Mouse (Mus musculus) forebrain, embryonic 15.5 days (tissue): Measurements from ENCODE around the gene Cltc. TPM values are rescaled to one million over a fixed set of nuclear protein-coding genes. Genes with fewer than 3 reads are reported as not detected.

ENCODE experiments used
- ATAC-seq: fragments of 200-750 bp; cut with Nextera tagmentation; replicated peaks from 2 replicates; pipeline ENCODE4 v1.8.0; 2017; ENCODE audit warnings: mild to moderate bottlenecking, moderate TSS enrichment, moderate library complexity
- H3K27ac ChIP-seq: fragments of 300-500 bp; sonication (generic); replicated peaks from 2 replicates; pipeline ENCODE4 v1.5.1; 2015; ENCODE audit warnings: mild to moderate bottlenecking, inconsistent platforms
- H3K27me3 ChIP-seq: fragments of 300-500 bp; sonication (generic); 2 replicates; pipeline ENCODE4 v1.6.1; 2015; ENCODE audit warnings: inconsistent platforms
- H3K36me3 ChIP-seq: fragments of 300-500 bp; sonication (generic); 2 replicates; pipeline ENCODE4 v1.6.1; 2015; ENCODE audit warnings: mild to moderate bottlenecking, inconsistent platforms
- H3K4me1 ChIP-seq: fragments of 300-500 bp; sonication (generic); 2 replicates; pipeline ENCODE4 v1.6.1; 2015; ENCODE audit warnings: inconsistent platforms
- H3K4me2 ChIP-seq: fragments of 300-500 bp; sonication (generic); replicated peaks from 2 replicates; pipeline ENCODE4 v1.6.1; 2015; ENCODE audit warnings: mild to moderate bottlenecking, inconsistent platforms
- H3K4me3 ChIP-seq: fragments of 300-500 bp; sonication (generic); 2 replicates; pipeline ENCODE4 v1.5.1; 2015; ENCODE audit warnings: mild to moderate bottlenecking, inconsistent platforms
- H3K9ac ChIP-seq: fragments of 300-500 bp; sonication (generic); replicated peaks from 2 replicates; pipeline ENCODE4 v1.6.1; 2015; ENCODE audit warnings: mild to moderate bottlenecking, inconsistent platforms
- H3K9me3 ChIP-seq: fragments of 300-500 bp; sonication (generic); 2 replicates; pipeline ENCODE4 v1.6.1; 2016; ENCODE audit warnings: inconsistent platforms
- WGBS: fragments of 180-500 bp; shearing (Covaris S2); methylation state at CpG from one replicate; pipeline ENCODE4 v1.1.7; 2015; ENCODE audit warnings: mixed read lengths; 5-methylcytosine and 5-hydroxymethylcytosine counted together
- polyA plus RNA-seq: library from polyadenylated mRNA; unstranded; fragments of >200 nt; fragmentation: Nextera tagmentation; extraction: Ambion mirVana; gene quantifications from 2 replicates; pipeline ENCODE4 v1.2.1, GENCODE M21; 2015

Gene Cltc
- polyA plus RNA-seq, 1 experiment from 2014 or later: 135 TPM

DNA sequence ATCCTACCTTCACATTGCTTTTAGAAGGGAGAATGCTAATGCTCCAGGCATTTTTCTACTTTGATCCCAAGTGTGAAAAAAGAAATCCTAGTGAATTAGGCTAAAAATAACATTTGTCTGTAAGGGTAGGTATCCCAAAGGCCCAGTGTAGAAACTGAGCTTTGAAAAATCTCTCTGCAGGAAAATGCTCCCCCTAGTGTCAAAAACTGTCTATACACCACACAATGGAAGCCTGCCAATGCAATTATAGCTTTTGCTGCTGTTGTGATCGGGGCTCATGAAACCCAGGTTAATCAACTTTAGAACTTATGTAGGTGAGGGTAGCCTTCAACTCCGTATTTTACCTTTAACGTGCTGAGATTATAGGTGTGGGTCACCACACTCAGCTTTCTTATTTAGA lies 103.9 kb downstream of the Cltc start:
- no peak overlapping the region for H3K4me2 ChIP-seq
- no peaks in the 10 kb centered on the region for H3K4me1 ChIP-seq
- H3K36me3 ChIP-seq: peaks cover 4% of the 10 kb centered on the region; the same call in 1 of the 2 replicates
- no peak overlapping the region for H3K9ac ChIP-seq
- H3K4me3 ChIP-seq: no peak overlapping the region
- H3K9me3 ChIP-seq: no peaks in the 10 kb centered on the region
- WGBS: 47% methylated on average over 3 of the region's 3 CpGs
- no peaks in the 10 kb centered on the region for H3K27me3 ChIP-seq
- ATAC-seq: no peak
- no peak overlapping the region for H3K27ac ChIP-seq

DNA sequence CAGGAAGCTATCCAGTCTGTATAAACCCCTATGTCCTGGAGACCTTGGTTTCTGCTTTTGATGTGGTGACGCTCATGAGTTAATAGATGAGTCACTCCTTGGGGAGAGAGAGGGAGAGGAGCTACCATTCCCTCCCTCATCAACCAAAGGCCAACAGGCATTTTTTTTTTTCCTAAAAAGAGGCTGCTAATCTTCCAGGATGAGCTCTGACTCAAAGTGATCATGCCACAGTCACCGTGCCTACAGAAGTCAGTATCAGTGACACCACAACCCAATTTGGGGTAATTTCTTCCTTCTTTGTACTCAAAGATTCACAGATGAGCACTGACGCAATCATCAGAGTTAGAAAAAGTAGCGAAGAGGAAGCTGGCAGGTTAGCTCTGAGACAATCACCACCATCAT lies 104.8 kb downstream of the Cltc start:
- no peak for ATAC-seq
- H3K36me3 ChIP-seq: 0 out of 2 replicates have a peak, but pooled peaks cover 2% of the 10 kb centered on the region
- H3K27me3 ChIP-seq: no peaks in the 10 kb centered on the region
- H3K4me2 ChIP-seq: no peak overlapping the region
- H3K9ac ChIP-seq: no peak overlapping the region
- no peaks in the 10 kb centered on the region for H3K9me3 ChIP-seq
- H3K27ac ChIP-seq: no peak overlapping the region
- 0 out of 2 replicates have a peak, but pooled peaks cover 2% of the 10 kb centered on the region for H3K4me1 ChIP-seq
- 98% methylated on average over 4 of the region's 4 CpGs for WGBS
- no peak overlapping the region for H3K4me3 ChIP-seq

DNA sequence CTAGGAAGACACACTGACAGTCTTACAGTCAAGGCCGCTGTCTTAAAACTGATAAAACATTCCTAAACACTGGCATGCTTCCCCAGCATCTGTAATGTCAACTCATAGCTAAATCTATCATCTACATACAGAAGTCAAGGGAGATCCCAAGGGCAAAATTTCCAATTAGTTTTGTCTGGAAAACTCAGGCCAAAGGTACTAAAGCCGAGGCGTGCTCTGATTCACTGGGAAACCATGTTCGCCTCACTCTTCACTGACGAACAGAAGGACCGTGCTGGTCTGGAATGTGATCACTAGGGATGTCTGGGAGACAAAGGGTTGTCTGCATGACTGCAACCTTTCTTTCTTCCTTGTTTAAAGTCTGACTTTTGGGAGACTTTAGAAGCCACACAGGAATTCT lies 106.7 kb downstream of the Cltc start:
- Histone ChIP-seq H3K4me3 (no peak overlapping the region), H3K27ac (no peak overlapping the region), H3K36me3 (no peaks in the 10 kb centered on the region), H3K4me2 (no peak overlapping the region), H3K4me1 (0 out of 2 replicates have a peak, but pooled peaks cover 2% of the 10 kb centered on the region), H3K27me3 (no peaks in the 10 kb centered on the region), H3K9ac (no peak overlapping the region), H3K9me3 (no peaks in the 10 kb centered on the region)
- 63% methylated on average over 6 of the region's 6 CpGs for WGBS
- ATAC-seq: no peak

DNA sequence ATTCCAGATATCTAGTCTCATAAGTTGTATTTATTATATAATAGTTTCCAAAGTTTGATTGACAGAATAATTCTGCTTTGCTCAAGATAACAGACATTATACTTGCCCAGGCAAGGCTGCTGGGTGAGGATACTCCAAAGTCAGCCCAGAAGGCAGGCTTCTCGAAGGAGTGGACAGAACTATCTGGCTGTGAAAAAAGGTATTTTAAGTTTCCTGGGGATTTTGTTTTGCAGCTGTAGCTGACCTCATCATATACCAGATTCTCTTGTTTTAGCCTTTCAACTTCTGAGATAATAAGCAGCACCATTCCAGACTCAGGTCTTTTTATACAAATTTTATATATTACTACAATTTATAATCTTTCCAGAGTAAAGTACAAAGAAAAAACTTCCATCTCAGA lies 107.8 kb downstream of the Cltc start:
- no peak overlapping the region for H3K27ac ChIP-seq
- H3K4me2 ChIP-seq: no peak overlapping the region
- H3K9me3 ChIP-seq: no peaks in the 10 kb centered on the region
- H3K27me3 ChIP-seq: no peaks in the 10 kb centered on the region
- H3K4me3 ChIP-seq: no peak overlapping the region
- no peak overlapping the region for H3K9ac ChIP-seq
- 93% methylated on average over 1 of the region's 1 CpGs for WGBS
- no peaks in the 10 kb centered on the region for H3K36me3 ChIP-seq
- H3K4me1 ChIP-seq: 0 out of 2 replicates have a peak, but pooled peaks cover 2% of the 10 kb centered on the region
- no peak for ATAC-seq

DNA sequence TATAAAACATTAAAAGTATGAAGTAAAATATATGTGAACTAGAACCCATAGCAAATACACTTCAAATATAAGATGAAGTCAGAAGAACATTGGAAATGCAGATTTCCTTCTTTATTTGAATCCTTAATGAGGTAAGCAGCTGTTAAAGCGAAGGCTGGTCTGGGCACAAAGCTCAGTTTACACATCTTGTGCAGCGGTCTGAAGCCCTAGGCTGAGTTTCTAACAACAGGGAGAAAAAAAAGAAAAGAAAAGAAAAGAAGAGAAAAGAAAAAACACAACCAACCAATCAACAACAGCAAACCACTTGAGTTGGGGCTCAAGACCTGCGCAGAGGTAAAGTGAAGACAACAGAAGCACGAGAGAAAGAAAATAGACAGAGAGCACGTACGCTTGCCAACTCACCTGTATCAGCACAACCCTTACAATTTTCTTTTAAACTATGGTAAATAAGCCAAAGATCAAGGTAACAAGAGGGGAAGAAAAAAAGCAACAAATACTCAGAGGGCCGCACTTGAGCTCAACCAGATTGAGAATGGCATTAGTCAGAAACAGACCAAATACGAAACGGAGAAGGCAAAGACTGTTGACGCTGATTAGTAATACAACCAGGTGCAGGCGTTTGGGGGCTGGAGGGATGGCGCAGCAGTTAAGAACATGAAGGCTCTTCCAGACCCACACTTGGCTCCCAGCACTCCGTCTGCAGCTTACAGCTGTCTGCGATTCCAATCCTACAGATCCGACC lies 109.5 kb downstream of the Cltc start:
- Histone ChIP-seq H3K9me3 (no peaks in the 10 kb centered on the region), H3K27me3 (no peaks in the 10 kb centered on the region), H3K4me3 (no peak overlapping the region), H3K4me2 (no peak overlapping the region), H3K27ac (no peak overlapping the region), H3K36me3 (peaks cover 6% of the 10 kb centered on the region), H3K9ac (no peak overlapping the region), H3K4me1 (0 out of 2 replicates have a peak, but pooled peaks cover 2% of the 10 kb centered on the region)
- WGBS: 68% methylated on average over 15 of the region's 15 CpGs
- no peak for ATAC-seq

DNA sequence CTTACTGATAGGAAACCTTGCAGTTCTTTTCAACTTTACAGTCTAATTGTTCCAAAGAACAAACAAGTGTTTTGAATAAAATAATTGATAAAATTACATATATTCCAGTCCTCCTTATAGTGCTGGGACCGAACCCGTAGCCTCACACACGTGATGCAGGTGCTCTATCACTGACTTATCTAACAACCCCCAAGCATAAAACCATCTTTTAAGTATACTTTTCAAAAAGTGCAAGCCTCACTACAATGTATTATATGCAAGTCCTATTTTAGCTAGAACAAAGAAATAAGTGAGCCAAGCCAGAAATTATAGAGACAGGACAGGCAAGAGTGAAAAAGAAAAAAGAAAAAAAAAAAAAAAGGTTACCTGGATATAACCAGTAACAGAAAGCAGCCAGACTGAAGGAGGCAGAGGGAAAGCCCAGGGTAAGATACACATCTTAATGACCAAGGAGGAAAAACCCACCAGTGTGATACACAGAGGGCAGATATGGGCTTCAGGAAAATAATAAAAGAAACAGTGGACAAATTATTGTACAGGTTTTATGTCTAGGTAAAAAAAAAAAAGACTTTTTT lies 110.4 kb downstream of the Cltc start:
- Histone ChIP-seq H3K4me1 (0 out of 2 replicates have a peak, but pooled peaks cover 2% of the 10 kb centered on the region), H3K9me3 (no peaks in the 10 kb centered on the region), H3K4me2 (no peak overlapping the region), H3K27ac (no peak overlapping the region), H3K27me3 (no peaks in the 10 kb centered on the region), H3K4me3 (no peak overlapping the region), H3K36me3 (peaks cover 11% of the 10 kb centered on the region), H3K9ac (no peak overlapping the region)
- no peak for ATAC-seq
- WGBS: 82% methylated on average over 3 of the region's 3 CpGs

DNA sequence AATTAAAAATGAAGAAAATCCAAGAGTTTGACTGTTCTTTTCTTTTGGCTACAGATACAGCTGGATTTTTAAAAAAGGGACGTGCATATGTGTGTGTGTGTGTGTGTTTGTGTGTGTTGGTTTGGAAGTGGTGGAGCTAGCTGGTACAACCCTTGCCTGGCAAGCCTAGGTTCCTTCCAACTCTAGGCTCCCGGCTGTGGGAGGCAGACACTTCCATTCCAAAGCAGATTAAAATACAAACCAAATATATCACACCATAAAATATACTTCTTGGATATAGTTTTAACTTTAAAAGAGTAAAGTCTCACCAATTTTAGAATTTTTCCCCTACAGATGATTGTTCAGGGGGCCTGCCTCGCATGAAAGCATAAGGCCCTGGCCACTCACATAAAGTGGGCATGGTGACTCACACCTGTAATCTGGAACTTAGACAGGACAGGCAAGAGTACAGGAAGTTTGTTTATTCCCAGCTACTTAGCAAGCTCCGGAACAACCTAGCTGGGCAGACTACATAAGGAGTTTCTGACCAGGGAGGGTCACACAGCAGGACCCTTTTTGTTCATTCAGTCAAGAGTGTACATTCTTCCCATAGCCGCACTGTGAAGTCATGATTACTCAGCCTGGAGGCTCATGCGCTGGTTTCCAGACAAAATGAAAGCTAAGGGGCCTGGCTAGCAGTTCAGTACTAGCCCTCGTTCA lies 111.1 kb downstream of the Cltc start:
- H3K4me2 ChIP-seq: no peak overlapping the region
- no peaks in the 10 kb centered on the region for H3K27me3 ChIP-seq
- H3K9ac ChIP-seq: no peak overlapping the region
- no peak for ATAC-seq
- H3K4me1 ChIP-seq: 0 out of 2 replicates have a peak, but pooled peaks cover 2% of the 10 kb centered on the region
- no peak overlapping the region for H3K4me3 ChIP-seq
- 51% methylated on average over 7 of the region's 7 CpGs for WGBS
- no peak overlapping the region for H3K27ac ChIP-seq
- H3K36me3 ChIP-seq: peaks cover 11% of the 10 kb centered on the region
- H3K9me3 ChIP-seq: no peaks in the 10 kb centered on the region

DNA sequence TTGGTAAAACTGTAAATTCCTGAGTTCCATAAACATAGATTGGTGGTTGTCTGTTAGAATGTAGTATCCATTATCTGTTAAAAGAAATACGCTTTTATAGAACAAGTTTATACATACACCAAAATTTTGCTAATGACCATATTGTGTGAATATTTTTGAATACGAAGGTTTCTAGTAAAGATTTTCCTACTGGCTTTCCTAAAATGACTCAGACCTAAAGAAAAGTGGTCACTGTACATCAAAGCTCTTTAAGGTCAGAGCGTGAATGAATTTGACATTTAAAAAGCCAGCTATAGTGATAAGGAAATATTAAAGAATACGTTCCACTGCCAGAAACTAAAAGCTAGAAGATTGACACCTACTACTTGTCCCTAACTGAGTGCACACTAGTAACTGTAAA lies 112.8 kb downstream of the Cltc start:
- WGBS: 93% methylated on average over 4 of the region's 4 CpGs
- H3K4me2 ChIP-seq: no peak overlapping the region
- H3K4me1 ChIP-seq: 0 out of 2 replicates have a peak, but pooled peaks cover 2% of the 10 kb centered on the region
- H3K9ac ChIP-seq: no peak overlapping the region
- no peak overlapping the region for H3K27ac ChIP-seq
- H3K9me3 ChIP-seq: no peaks in the 10 kb centered on the region
- no peak for ATAC-seq
- peaks cover 13% of the 10 kb centered on the region for H3K36me3 ChIP-seq
- H3K27me3 ChIP-seq: no peaks in the 10 kb centered on the region
- H3K4me3 ChIP-seq: no peak overlapping the region

Other genes with a start within 250 kb of the Cltc start
- gene Rps6kb1, start 212.8 kb downstream of the Cltc start, polyA plus RNA-seq: 63.1 and 63.8 TPM in 2 replicates
- gene Tubd1, start 212.6 kb downstream of the Cltc start, polyA plus RNA-seq: 8.8 and 8.9 TPM in 2 replicates
- 99.0 and 99.6 TPM in 2 replicates for gene Vmp1, start 73.7 kb downstream of the Cltc start, polyA plus RNA-seq
- gene Ptrh2, start 73.6 kb downstream of the Cltc start, polyA plus RNA-seq: 37.7 and 38.2 TPM in 2 replicates
- 31.2 and 31.7 TPM in 2 replicates for gene Dhx40, start 50.2 kb upstream of the Cltc start, polyA plus RNA-seq
- gene Ypel2, start 236.1 kb upstream of the Cltc start, polyA plus RNA-seq: 8.1 and 8.3 TPM in 2 replicates